Mouse (Mus musculus): Measurements from ENCODE around the gene Rpl21. TPM values are rescaled to one million over a fixed set of nuclear protein-coding genes. Genes with fewer than 3 reads are reported as not detected.

Gene Rpl21
- polyA plus RNA-seq (2017; shearing (Covaris generic)), result 100 to 1,000 TPM; 276 to 304 TPM

GRCm38 (mm10) chr5:146832769-146833448 lies at the start of gene Rpl21:
Gene Rpl21, plus strand, starts transcription at chr5:146832890.

GRCm38 (mm10) chr5:146794853-146795252 lies 37.8 kb upstream of the Rpl21 start, which contains the start of gene Usp12:
Gene Usp12, minus strand, starts transcription at chr5:146795006.

GRCm38 (mm10) chr5:146844945-146845365 lies 12.3 kb downstream of the Rpl21 start, which contains the start of gene Rasl11a:
Gene Rasl11a, plus strand, starts transcription at chr5:146845071.

Other genes starting within 250 kb of the Rpl21 start
- under 1 TPM in 1 of 2 experiments, not detected in 1; 0.17 TPM for gene Gpr12, start 247.7 kb upstream of the Rpl21 start, polyA plus RNA-seq (2017; shearing (Covaris generic))
- 10 to 100 TPM; 21.0 to 29.0 TPM for gene Usp12, start 37.9 kb upstream of the Rpl21 start, polyA plus RNA-seq (2017; shearing (Covaris generic))
- 1 to 10 TPM; 3.2 to 6.0 TPM for gene Rasl11a, start 12.2 kb downstream of the Rpl21 start, polyA plus RNA-seq (2017; shearing (Covaris generic))
- 100 to 1,000 TPM; 111 to 119 TPM for gene Gtf3a, start 115.8 kb downstream of the Rpl21 start, polyA plus RNA-seq (2017; shearing (Covaris generic))
- gene Mtif3, start 130.9 kb downstream of the Rpl21 start, polyA plus RNA-seq (2017; shearing (Covaris generic)), result 10 to 100 TPM; 30.2 to 40.2 TPM
- gene Lnx2, start 243.7 kb downstream of the Rpl21 start, polyA plus RNA-seq (2017; shearing (Covaris generic)), result 10 to 100 TPM; 45.4 to 47.3 TPM
- 100 to 1,000 TPM; 136 to 138 TPM for gene Polr1d, start 244.2 kb downstream of the Rpl21 start, polyA plus RNA-seq (2017; shearing (Covaris generic))